Mouse (Mus musculus): Measurements from ENCODE around the gene Rab3d. TPM values are rescaled to one million over a fixed set of nuclear protein-coding genes. Genes with fewer than 3 reads are reported as not detected.
"Not testable (repeated sequence)": the region's sequence is repeated elsewhere in the genome, so short reads cannot be mapped to it uniquely, and the experiment has no call there.

Gene Rab3d
- total RNA-seq, 1 experiment from 2014 or later = 71.9 TPM

GRCm38 (mm10) chr9:21909474-21910223 lies 8.3 kb downstream of the Rab3d start:
- DNase-seq = no peak

GRCm38 (mm10) chr9:21908216-21908615 lies 9.8 kb downstream of the Rab3d start:
- DNase-seq = no peak

- DNase-seq = no peak
Measured at GRCm38 (mm10) chr9:21904031-21904430, 14.0 kb downstream of the Rab3d start.

GRCm38 (mm10) chr9:21901223-21901820 lies 16.7 kb downstream of the Rab3d start:
- DNase-seq = peak; percentile 56

GRCm38 (mm10) chr9:21889229-21889628 lies 28.8 kb downstream of the Rab3d start:
- no peak for DNase-seq

- no peak for DNase-seq
Measured at GRCm38 (mm10) chr9:21876601-21877000, 41.4 kb downstream of the Rab3d start.

GRCm38 (mm10) chr9:21872204-21872603 lies 45.8 kb downstream of the Rab3d start:
- DNase-seq = no peak

- peak; percentile 55 for DNase-seq
Measured at GRCm38 (mm10) chr9:21870879-21871524, 47.0 kb downstream of the Rab3d start.

- DNase-seq = peak; percentile 64
Measured at GRCm38 (mm10) chr9:21869290-21869689, 48.7 kb downstream of the Rab3d start.

GRCm38 (mm10) chr9:21867726-21868125 lies 50.3 kb downstream of the Rab3d start:
- peak; percentile 30 for DNase-seq

GRCm38 (mm10) chr9:21866641-21867040 lies 51.4 kb downstream of the Rab3d start:
- DNase-seq = no peak

- no peak for DNase-seq
Measured at GRCm38 (mm10) chr9:21865673-21866398, 52.2 kb downstream of the Rab3d start.

- DNase-seq = no peak
Measured at GRCm38 (mm10) chr9:21862181-21862580, 55.8 kb downstream of the Rab3d start.

- not testable (repeated sequence) for DNase-seq
Measured at GRCm38 (mm10) chr9:21860349-21860748, 57.6 kb downstream of the Rab3d start.

GRCm38 (mm10) chr9:21859606-21860005 lies 58.4 kb downstream of the Rab3d start:
- no peak for DNase-seq

GRCm38 (mm10) chr9:21858084-21858483 lies 59.9 kb downstream of the Rab3d start:
- DNase-seq = peak; percentile 47

- DNase-seq = no peak
Measured at GRCm38 (mm10) chr9:21857501-21857900, 60.5 kb downstream of the Rab3d start.

Other genes starting within 250 kb of the Rab3d start
- 126 and 145 TPM in 2 replicates for gene Ldlr, start 194.7 kb downstream of the Rab3d start, total RNA-seq (2021)
- gene Spc24, start 157.9 kb downstream of the Rab3d start, total RNA-seq (2021) = 4.7 and 5.6 TPM in 2 replicates
- 37.3 and 46.2 TPM in 2 replicates for gene Kank2, start 119.4 kb downstream of the Rab3d start, total RNA-seq (2021)
- 4.5 and 17.1 TPM in 2 replicates for gene Angptl8, start 82.7 kb downstream of the Rab3d start, total RNA-seq (2021)
- gene Dock6, start 65.6 kb downstream of the Rab3d start, total RNA-seq (2021) = 45.6 and 46.0 TPM in 2 replicates
- gene Ccdc159, start 9.3 kb upstream of the Rab3d start, total RNA-seq (2021) = 13.6 and 19.1 TPM in 2 replicates
- 471 and 609 TPM in 2 replicates for gene Tmem205, start 9.4 kb upstream of the Rab3d start, total RNA-seq (2021)
- gene Plppr2, start 18.8 kb upstream of the Rab3d start, total RNA-seq (2021) = 35.6 and 40.5 TPM in 2 replicates
- gene Swsap1, start 37.6 kb upstream of the Rab3d start, total RNA-seq (2021) = 14.0 and 19.4 TPM in 2 replicates
- 1.6 and 1.8 TPM in 2 replicates for gene Epor, start 45.3 kb upstream of the Rab3d start, total RNA-seq (2021)
- gene Rgl3, start 71.3 kb upstream of the Rab3d start, total RNA-seq (2021) = 33.9 and 66.9 TPM in 2 replicates
- 1.3 and 3.7 TPM in 2 replicates for gene Ccdc151, start 84.4 kb upstream of the Rab3d start, total RNA-seq (2021)
- 161 and 164 TPM in 2 replicates for gene Prkcsh, start 84.6 kb upstream of the Rab3d start, total RNA-seq (2021)
- 0.90 and 2.9 TPM in 2 replicates for gene Elavl3, start 133.8 kb upstream of the Rab3d start, total RNA-seq (2021)
- not detected in 2 replicates for gene Gm49318, start 153.1 kb upstream of the Rab3d start, total RNA-seq (2021)
- 9.4 and 12.4 TPM in 2 replicates for gene Zfp653, start 153.2 kb upstream of the Rab3d start, total RNA-seq (2021)
- 45.7 and 60.4 TPM in 2 replicates for gene Ecsit, start 167.2 kb upstream of the Rab3d start, total RNA-seq (2021)
- 0.46 and 0.76 TPM in 2 replicates for gene Cnn1, start 181.0 kb upstream of the Rab3d start, total RNA-seq (2021)
- 75.1 and 75.8 TPM in 2 replicates for gene Elof1, start 199.0 kb upstream of the Rab3d start, total RNA-seq (2021)
- 19.0 and 25.4 TPM in 2 replicates for gene Acp5, start 217.5 kb upstream of the Rab3d start, total RNA-seq (2021)
- gene Pigyl, start 238.7 kb upstream of the Rab3d start, total RNA-seq (2021) = 52.5 and 64.8 TPM in 2 replicates